Mouse (Mus musculus): ENCODE data around the gene Isca1. TPM values are rescaled to one million over a fixed set of nuclear protein-coding genes. Genes with fewer than 3 reads are reported as not detected.
A peak's percentile ranks its signal among the peaks of the same experiment; 100 is the strongest.

Gene Isca1
- polyA plus RNA-seq, 1 experiment: 58.8 TPM

DNA sequence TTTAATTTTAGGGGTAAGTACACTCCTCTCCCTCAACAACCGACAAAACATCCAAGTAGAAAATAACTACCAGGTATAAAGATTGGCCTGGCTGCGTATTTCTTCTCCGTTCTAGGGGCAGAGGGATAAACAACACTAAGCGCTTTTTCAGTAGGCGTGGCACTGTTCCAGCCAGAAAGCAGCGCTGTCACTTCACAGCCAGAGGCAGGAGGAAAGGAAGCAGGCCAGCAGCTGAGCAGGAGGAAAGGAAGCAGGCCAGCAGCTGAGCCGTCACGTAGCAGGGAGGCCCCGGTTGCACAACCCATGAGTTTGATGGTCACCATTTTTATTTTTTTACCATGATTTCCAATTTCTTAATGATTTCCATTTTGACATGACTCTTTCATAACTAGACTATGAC lies 1.6 kb upstream of the Isca1 start:
- H3K36me3 ChIP-seq (ENCODE audit: control insufficient read depth, insufficient read depth): peaks cover 31% of the 10 kb centered on the region
- TF ChIP-seq MYOG (IDR thresholded peaks at IDR 0.05; ENCODE audit: control insufficient read depth in 1 of 3, insufficient read depth in 1 of 3, insufficient read length in 2 of 3, low read depth in 2 of 3) (peak in 2 of 3 experiments; percentile 33 to 57), REST (IDR thresholded peaks at IDR 0.05; ENCODE audit: insufficient read depth, insufficient read length) (no peak), MYOD1 (IDR thresholded peaks at IDR 0.05; ENCODE audit: control insufficient read depth in 1 of 3, insufficient read length in 2 of 3, low read depth in 2 of 3) (peak in 2 of 3 experiments; percentile 29 to 66), CEBPB (IDR thresholded peaks at IDR 0.05; ENCODE audit: insufficient read depth, poor library complexity, severe bottlenecking) (0 out of 2 replicates have a peak, but pooled peaks have one; percentile 18), TCF12 (IDR thresholded peaks at IDR 0.05; ENCODE audit: insufficient read depth, poor library complexity, severe bottlenecking) (no peak), E2F4 (IDR thresholded peaks at IDR 0.05; ENCODE audit: insufficient read depth) (no peak), POLR2AphosphoS2 (IDR thresholded peaks at IDR 0.05; ENCODE audit: insufficient read length, low read depth) (peak; percentile 51)
- H3K4me2 ChIP-seq (ENCODE audit: low read depth): peak overlapping the region; percentile 66
- H3K27me3 ChIP-seq (ENCODE audit: control insufficient read depth, insufficient read depth, insufficient read length): no peaks in the 10 kb centered on the region
- H3ac ChIP-seq (ENCODE audit: control insufficient read depth, insufficient read length): no peak overlapping the region
- peak overlapping the region; percentile 95 for H3K4me3 ChIP-seq
- peaks cover 30% of the 10 kb centered on the region for H3K79me2 ChIP-seq (ENCODE audit: control insufficient read depth, insufficient read depth)

DNA sequence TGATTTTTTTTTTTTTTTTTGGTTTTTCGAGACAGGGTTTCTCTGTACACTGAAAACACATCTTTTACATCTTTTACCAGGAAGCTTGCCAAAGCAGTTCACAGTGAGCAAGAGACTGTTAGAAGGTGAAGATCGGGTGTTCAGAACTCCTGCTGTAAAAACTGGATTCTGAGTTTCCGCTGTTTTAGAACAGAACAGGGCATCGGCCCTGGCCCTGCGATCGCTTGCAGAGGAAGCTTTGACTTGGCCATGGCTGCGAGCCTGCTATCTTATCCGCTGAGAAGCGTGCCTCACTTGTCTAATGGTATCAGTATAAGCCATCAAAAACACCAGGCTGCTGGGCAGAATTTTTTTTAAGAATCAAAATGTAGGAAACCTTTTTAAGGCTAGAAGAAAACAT lies 1.2 kb upstream of the Isca1 start:
- Histone ChIP-seq H3K27me3 (ENCODE audit: control insufficient read depth, insufficient read depth, insufficient read length) (no peaks in the 10 kb centered on the region), H3K36me3 (ENCODE audit: control insufficient read depth, insufficient read depth) (peaks cover 27% of the 10 kb centered on the region), H3K79me2 (ENCODE audit: control insufficient read depth, insufficient read depth) (peaks cover 34% of the 10 kb centered on the region), H3K4me3 (peak overlapping the region; percentile 95), H3ac (ENCODE audit: control insufficient read depth, insufficient read length) (no peak overlapping the region), H3K4me2 (ENCODE audit: low read depth) (peak overlapping the region; percentile 66)
- no peak for TF ChIP-seq SRF (IDR thresholded peaks at IDR 0.05; ENCODE audit: control insufficient read depth, insufficient read length, low read depth)
- TF ChIP-seq USF1 (IDR thresholded peaks at IDR 0.05; ENCODE audit: low read depth): no peak
- no peak for TF ChIP-seq REST (IDR thresholded peaks at IDR 0.05; ENCODE audit: insufficient read depth, insufficient read length)
- no peak for TF ChIP-seq MAX (IDR thresholded peaks at IDR 0.05; ENCODE audit: low read depth)
- no peak for TF ChIP-seq TCF3 (IDR thresholded peaks at IDR 0.05; ENCODE audit: insufficient read length, low read depth)
- TF ChIP-seq POLR2A (IDR thresholded peaks at IDR 0.05; ENCODE audit: insufficient read length, low read depth): no peak
- no peak for TF ChIP-seq CEBPB (IDR thresholded peaks at IDR 0.05; ENCODE audit: insufficient read depth, poor library complexity, severe bottlenecking)
- TF ChIP-seq E2F4 (IDR thresholded peaks at IDR 0.05; ENCODE audit: insufficient read depth): no peak
- TF ChIP-seq MYOD1 (IDR thresholded peaks at IDR 0.05; ENCODE audit: control insufficient read depth in 1 of 3, insufficient read length in 2 of 3, low read depth in 2 of 3): no peak
- TF ChIP-seq POLR2AphosphoS2 (IDR thresholded peaks at IDR 0.05; ENCODE audit: insufficient read length, low read depth): no peak
- no peak for TF ChIP-seq MYOG (IDR thresholded peaks at IDR 0.05; ENCODE audit: control insufficient read depth in 1 of 3, insufficient read depth in 1 of 3, insufficient read length in 2 of 3, low read depth in 2 of 3)
- TF ChIP-seq TCF12 (IDR thresholded peaks at IDR 0.05; ENCODE audit: insufficient read depth, poor library complexity, severe bottlenecking): no peak

DNA sequence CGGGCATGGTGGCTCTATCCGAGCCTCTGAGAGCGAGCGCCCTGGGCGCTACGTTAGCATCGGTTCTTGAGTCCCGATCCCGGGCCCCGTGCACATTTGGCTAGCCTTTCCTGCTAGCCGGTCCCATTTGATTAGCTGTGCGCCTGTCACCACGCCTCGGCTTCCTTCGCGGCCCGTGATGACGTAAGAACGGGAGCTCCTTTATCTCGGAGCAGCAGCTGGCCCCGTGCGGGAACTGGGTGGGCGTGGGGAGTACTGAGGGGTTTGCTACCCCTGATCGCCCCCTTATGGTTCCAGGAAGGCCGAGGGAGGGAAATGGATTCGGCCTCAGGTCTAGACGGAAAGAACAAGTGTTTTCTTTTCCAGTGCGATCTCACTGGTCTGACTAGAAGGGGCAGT lies 553 bp upstream of the Isca1 start:
- H3K36me3 ChIP-seq (ENCODE audit: control insufficient read depth, insufficient read depth): peaks cover 20% of the 10 kb centered on the region
- H3ac ChIP-seq (ENCODE audit: control insufficient read depth, insufficient read length): peak overlapping the region; percentile 73
- peak overlapping the region; percentile 66 for H3K4me2 ChIP-seq (ENCODE audit: low read depth)
- no peaks in the 10 kb centered on the region for H3K27me3 ChIP-seq (ENCODE audit: control insufficient read depth, insufficient read depth, insufficient read length)
- TF ChIP-seq MAX (IDR thresholded peaks at IDR 0.05; ENCODE audit: low read depth): no peak
- 0 out of 2 replicates have a peak, but pooled peaks have one; percentile 39 for TF ChIP-seq CEBPB (IDR thresholded peaks at IDR 0.05; ENCODE audit: insufficient read depth, poor library complexity, severe bottlenecking)
- peak; percentile 62 for TF ChIP-seq POLR2AphosphoS2 (IDR thresholded peaks at IDR 0.05; ENCODE audit: insufficient read length, low read depth)
- peak in 1 of 3 experiments; percentile 86 for TF ChIP-seq MYOG (IDR thresholded peaks at IDR 0.05; ENCODE audit: control insufficient read depth in 1 of 3, insufficient read depth in 1 of 3, insufficient read length in 2 of 3, low read depth in 2 of 3)
- TF ChIP-seq TCF12 (IDR thresholded peaks at IDR 0.05; ENCODE audit: insufficient read depth, poor library complexity, severe bottlenecking): no peak
- TF ChIP-seq MYOD1 (IDR thresholded peaks at IDR 0.05; ENCODE audit: control insufficient read depth in 1 of 3, insufficient read length in 2 of 3, low read depth in 2 of 3): peak in 2 of 3 experiments; percentile 49 to 75
- no peak for TF ChIP-seq POLR2A (IDR thresholded peaks at IDR 0.05; ENCODE audit: insufficient read length, low read depth)
- no peak for TF ChIP-seq USF1 (IDR thresholded peaks at IDR 0.05; ENCODE audit: low read depth)
- no peak for TF ChIP-seq SRF (IDR thresholded peaks at IDR 0.05; ENCODE audit: control insufficient read depth, insufficient read length, low read depth)
- no peak for TF ChIP-seq TCF3 (IDR thresholded peaks at IDR 0.05; ENCODE audit: insufficient read length, low read depth)
- TF ChIP-seq E2F4 (IDR thresholded peaks at IDR 0.05; ENCODE audit: insufficient read depth): no peak
- TF ChIP-seq REST (IDR thresholded peaks at IDR 0.05; ENCODE audit: insufficient read depth, insufficient read length): no peak
- peaks cover 39% of the 10 kb centered on the region for H3K79me2 ChIP-seq (ENCODE audit: control insufficient read depth, insufficient read depth)
- peak overlapping the region; percentile 95 for H3K4me3 ChIP-seq

DNA sequence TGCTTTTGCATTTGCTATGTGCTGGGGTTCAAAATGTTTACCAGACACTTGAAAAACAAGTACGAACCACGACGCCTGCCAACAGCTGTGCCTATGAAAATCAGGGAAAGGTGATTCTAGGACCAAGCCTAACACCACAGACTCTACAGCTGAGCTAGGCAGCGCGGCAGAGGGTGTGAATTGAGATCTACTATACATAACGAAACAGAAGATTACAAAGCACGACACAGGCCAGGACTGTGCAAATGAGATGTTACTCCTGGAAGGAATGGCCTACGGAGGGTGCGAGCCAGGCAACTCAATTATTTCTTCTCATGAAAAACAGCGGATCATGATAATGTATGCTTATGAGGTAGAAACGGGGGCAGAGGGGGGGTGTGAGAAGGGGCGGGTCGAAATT lies 1.1 kb downstream of the Isca1 start:
- peaks cover 18% of the 10 kb centered on the region for H3K36me3 ChIP-seq (ENCODE audit: control insufficient read depth, insufficient read depth)
- H3K4me3 ChIP-seq: peak overlapping the region; percentile 95
- H3K27me3 ChIP-seq (ENCODE audit: control insufficient read depth, insufficient read depth, insufficient read length): no peaks in the 10 kb centered on the region
- H3K79me2 ChIP-seq (ENCODE audit: control insufficient read depth, insufficient read depth): peaks cover 48% of the 10 kb centered on the region
- peak overlapping the region; percentile 85 for H3K4me2 ChIP-seq (ENCODE audit: low read depth)
- peak overlapping the region; percentile 73 for H3ac ChIP-seq (ENCODE audit: control insufficient read depth, insufficient read length)
- no peak for TF ChIP-seq MYOD1 (IDR thresholded peaks at IDR 0.05; ENCODE audit: control insufficient read depth in 1 of 3, insufficient read length in 2 of 3, low read depth in 2 of 3)
- TF ChIP-seq E2F4 (IDR thresholded peaks at IDR 0.05; ENCODE audit: insufficient read depth): no peak
- no peak for TF ChIP-seq SRF (IDR thresholded peaks at IDR 0.05; ENCODE audit: control insufficient read depth, insufficient read length, low read depth)
- TF ChIP-seq POLR2A (IDR thresholded peaks at IDR 0.05; ENCODE audit: insufficient read length, low read depth): no peak
- TF ChIP-seq REST (IDR thresholded peaks at IDR 0.05; ENCODE audit: insufficient read depth, insufficient read length): no peak
- TF ChIP-seq TCF3 (IDR thresholded peaks at IDR 0.05; ENCODE audit: insufficient read length, low read depth): no peak
- no peak for TF ChIP-seq POLR2AphosphoS2 (IDR thresholded peaks at IDR 0.05; ENCODE audit: insufficient read length, low read depth)
- TF ChIP-seq TCF12 (IDR thresholded peaks at IDR 0.05; ENCODE audit: insufficient read depth, poor library complexity, severe bottlenecking): no peak
- no peak for TF ChIP-seq USF1 (IDR thresholded peaks at IDR 0.05; ENCODE audit: low read depth)
- no peak for TF ChIP-seq MAX (IDR thresholded peaks at IDR 0.05; ENCODE audit: low read depth)
- TF ChIP-seq CEBPB (IDR thresholded peaks at IDR 0.05; ENCODE audit: insufficient read depth, poor library complexity, severe bottlenecking): no peak
- TF ChIP-seq MYOG (IDR thresholded peaks at IDR 0.05; ENCODE audit: control insufficient read depth in 1 of 3, insufficient read depth in 1 of 3, insufficient read length in 2 of 3, low read depth in 2 of 3): no peak
